Mouse (Mus musculus): ENCODE measurements around the gene Ankrd28.

DNA sequence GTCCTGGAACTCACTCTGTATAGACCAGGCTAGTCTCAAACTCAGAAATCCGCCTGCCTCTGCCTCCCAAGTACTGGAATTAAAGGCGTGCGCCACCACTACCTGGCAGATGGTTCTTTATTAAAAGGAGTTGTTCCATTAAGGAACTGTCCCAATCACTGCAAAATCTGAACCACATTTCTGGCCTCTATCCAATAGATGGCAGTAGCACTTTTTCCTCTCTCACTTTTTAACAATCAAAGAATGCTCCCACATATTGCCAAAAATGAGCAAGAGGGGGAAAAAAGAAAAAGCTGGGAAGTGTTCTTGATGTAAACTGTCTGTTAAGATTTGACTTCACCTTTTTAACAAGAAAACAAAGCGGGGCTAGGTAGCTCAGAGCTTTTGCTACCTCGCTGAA lies 20.5 kb downstream of the Ankrd28 start:
- no peak for TF ChIP-seq POLR2A (IDR thresholded peaks at IDR 0.05; ENCODE audit: low read depth, low read length)
- TF ChIP-seq CTCF (IDR thresholded peaks at IDR 0.05; ENCODE audit: extremely low read depth, insufficient read depth, insufficient read length, insufficient replicate concordance), result no peak

Data from spleen, adult 2 months (tissue).